Mouse (Mus musculus): ENCODE data around the gene Gm20388.
"Not testable (repeated sequence)": the region's sequence is repeated elsewhere in the genome, so short reads cannot be mapped to it uniquely, and the experiment has no call there.

The Gm20388 gene

DNA sequence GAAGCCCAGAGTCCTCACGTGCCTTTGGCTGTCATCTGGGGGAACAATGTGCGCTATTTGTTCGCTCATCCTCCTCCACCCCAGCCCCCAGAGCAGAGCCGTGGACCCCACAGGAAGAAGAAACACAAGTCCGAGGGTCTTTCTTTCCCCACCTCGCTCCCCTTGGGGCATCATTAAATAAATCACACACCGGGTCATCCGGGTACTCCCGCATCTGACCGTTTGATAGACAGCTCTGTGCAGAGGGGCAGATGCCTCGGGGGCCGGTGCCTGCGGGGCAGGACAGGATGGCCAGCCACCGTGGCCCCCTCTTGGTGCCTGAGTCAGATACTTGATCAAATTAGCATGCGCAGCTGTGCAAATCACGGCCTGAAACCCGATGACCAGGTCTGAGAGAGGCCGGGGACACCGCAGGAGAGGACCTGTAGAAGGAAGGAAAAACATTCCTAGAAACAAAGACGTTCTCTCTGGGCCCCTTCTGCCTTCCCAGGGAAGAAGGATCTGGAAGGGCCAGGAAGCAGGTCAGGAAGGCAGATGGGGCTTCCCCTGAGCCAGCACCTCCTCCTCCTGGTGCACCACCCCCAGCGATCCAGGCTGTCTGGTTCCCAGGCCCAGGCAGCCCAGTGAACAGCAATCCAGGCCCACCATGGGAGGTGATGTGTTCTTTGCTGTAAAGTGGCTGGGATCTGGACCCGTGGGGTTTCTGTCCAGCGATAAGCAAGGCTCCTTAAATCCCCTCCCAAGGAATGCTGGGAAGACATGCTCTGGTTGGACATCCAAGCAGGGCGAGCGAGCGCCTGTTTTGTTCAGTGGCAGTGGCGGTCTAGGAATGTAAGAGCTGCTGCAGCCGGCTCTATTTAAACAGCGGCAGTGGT, 1383.8 kb downstream of the Gm20388 start:
- DNase-seq, result no peak

DNA sequence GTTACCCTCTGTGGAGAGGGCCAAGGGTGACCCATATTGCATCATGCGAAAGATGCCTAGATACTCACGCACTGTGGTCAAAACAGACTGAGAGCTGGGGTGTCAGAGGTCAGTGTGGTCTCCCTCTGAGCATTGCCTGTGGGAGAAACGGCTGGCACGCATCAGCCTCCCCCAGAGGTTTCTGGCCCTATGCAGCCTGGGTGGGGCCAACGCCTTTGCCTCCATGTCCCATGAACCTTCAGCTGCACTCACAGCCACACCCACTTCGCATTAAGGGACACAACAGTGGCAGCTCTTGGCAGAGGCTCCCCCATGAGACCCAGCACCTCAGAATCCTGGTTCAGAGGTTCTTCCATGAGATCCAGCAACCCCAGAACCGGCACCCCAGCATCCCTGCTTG, 1385.4 kb downstream of the Gm20388 start:
- no peak for DNase-seq

DNA sequence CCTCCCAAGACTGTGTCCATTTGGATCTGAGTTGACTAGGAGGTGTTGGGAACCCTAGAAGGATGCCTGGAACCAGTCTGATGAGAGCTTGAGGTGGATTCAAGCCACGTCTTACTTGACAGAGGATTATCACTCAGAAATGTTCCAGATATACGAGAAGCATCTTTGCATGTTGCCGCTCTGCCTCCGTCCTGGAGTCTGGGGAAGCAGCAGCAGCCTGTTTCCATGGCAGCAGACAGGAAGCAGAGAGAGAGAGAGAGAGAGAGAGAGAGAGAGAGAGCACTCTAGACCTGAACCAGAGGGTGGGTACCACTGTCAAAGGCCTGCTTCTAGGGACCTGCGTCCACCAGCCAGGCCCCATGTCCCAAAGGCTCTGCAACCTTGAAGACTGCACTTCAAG, 1386.0 kb downstream of the Gm20388 start:
- no peak for DNase-seq

DNA sequence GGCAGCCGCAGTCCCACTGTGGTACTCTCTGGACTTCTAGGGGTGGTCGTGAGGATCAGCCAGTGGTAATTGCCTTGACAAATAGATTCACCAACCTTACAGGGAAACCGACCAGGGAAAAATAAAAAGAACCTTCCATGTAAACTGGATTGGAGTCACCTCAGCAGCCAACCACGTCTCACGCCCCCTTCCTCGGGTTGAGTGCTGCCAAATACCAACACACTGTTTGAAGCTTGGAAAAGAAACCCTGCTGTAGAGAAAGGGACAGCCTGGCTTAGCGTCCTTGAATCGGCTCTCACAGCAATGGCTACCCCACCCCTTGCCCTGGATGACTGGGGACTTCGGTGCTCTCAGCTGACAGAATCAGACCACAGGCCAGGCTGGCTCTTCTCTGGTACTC, 1386.7 kb downstream of the Gm20388 start:
- DNase-seq, result no peak

DNA sequence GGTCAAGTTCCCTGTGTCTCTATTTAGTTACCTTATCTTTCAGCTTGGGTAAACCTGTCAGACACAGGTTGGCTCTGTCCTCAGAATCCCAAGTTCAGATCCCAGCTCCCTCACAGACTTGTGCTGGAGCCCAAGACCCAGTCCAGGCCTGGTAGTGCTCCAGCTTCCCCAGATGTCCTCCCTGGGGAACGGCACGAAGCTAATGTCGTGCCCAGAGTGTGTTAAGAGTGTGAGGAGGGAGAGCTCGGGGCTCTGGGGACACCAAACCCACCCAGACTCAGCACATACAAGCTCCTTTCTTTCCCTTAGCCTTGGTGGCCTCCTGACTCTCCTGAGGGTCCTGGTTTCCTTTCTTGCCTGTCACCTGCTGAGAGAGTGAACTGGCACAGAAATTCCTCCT, 1389.4 kb downstream of the Gm20388 start:
- no peak for DNase-seq

DNA sequence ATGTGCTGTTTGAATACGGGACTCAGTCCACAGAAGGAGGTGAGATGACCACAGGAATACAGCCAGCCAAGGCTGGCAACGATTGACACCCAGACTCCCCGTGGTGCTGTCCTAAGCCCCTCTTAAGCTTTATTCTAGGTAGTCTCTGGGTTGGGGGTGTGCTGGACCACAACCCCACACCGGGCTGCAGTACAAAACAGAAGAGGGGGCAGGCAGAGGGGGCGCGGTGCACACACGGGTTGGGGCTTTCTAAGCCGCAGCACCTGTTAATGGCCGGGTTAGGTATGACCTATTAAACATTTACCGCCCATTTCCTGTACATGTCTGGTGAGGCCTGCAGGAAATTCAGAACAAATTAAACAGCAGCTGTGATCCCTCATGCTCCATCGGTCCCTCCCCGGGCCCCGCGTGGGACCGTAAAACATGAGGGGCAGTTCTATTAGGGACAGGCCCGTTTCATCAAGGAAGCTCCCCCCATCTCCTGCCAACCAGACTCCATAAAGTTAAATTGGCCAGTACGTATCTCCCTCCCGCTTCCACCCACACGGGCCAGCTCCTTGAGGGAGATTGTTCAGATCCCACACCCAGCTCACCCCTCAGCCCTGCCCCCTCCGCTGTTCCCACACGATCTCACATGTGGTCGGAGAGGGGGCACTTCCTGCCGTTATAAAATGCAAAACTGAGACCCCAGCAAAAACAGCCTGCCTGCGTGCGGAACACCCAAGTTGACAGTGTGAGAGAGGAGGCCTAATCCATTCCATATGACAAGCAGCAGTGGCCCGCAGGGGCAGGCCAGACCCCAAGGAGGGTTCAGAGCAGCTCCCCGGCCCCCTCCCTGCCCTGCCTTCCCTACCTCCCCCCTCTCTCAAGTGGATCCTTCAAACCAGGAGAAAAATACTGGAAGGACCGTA, 1390.1 kb downstream of the Gm20388 start:
- DNase-seq, result no peak

DNA sequence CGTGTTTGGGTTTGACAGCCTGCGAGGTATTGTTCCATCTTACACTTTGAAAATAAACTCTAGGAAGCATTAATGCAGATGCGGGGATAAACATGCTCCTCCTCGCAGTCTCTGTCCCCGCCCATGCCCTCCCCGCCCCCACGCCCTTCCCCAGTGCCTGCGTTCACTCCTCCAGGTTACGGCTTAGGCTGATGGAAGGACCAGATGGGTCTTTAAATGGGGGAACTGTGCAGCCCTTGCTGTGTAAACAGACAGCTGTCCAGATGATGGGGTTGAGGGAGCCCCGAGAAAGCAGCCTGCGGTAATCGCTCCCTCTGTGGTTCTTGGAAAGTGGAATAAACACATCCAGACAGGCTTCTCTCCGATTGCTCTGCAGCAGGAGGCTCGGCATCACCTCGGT, 1390.8 kb downstream of the Gm20388 start:
- no peak for DNase-seq

DNA sequence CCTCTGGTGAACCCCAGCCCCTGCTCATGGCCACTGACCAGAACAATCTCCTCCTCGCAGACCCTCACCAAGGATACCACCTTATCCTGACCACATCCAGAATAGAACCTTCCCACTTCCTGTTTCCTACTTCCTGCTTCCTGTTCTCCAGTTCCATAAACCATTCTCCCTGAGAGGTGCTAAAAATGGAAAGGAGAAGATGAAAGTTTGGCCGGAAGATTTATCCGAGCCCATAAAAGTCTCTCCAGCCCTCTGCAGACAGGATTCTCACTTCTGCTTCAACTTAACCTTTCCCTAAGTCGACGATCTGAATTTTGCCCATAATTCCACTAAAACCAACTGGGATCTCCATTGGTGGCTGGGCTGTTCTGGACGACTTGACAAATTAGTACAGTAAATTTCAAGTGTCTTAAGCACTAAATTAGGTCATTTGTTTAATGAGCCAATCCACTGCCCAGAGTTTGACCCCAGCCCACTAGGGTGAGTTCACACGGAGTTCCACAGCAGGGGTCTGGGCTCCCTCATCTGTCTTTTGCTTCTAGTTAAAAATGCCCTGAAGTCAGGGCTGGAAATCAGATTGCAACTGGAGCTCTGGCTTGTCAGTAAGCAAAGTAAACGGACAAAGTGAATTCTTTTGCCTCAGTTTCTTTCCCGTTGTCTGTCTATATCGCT, 1391.5 kb downstream of the Gm20388 start:
- no peak for DNase-seq

DNA sequence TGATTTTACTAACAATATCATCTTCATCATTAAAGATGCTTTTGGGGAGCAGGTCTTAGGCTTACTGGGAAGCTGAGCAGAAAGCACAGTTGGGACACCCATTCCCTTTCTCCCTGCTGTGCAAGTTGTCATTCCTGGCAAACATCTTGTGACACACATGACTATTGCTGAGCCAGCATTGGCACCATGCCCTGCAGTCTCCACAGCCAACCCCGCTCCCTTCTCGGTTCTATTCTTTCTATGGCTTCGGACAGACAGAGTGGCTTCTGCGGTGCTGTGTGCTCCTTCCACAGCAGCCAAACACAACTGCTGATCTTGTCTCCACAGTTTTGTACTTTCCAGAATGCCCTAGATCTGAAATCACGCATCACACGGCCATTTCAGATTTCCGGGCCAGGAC, 1397.1 kb downstream of the Gm20388 start:
- no peak for DNase-seq

DNA sequence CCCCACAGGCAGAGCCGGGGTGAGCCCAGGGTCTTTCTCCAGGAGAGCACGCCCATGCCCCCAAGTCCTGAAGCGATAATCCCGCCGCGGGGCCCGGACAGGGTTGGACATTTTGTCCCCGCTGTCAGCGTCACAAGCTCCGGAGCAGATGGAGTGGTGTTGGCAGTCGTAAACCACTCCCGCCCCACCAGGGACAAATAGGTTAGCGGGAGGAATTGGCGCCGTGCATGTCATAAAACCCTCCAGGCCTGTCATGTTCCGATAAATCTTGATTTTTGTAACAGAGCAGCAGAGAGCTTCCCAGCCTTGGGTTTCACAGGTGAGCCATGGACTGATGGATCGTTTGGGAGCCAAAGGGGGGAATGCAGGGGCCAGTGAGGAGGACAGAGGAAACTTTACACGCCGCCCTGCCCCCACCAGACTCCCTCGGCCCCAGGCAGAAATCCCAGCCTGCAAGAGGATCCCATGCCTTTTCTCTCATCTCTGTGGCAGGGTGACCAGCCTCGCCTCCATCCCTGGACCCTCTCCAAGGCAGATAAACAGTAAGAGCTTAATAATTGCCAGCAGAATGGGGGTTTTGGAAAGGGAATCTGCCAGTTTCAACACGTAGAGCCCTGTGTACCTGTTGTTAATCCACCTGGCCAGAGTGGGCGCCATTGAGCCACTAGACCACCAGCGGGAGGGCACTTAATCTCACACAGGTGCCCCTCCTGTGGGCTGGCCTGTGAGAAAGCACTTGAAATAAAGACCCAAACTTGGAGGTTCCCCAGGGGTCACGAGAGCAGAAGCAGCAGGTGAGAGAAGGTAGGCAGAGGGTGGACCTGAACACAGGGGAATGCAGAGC, 1400.6 kb downstream of the Gm20388 start:
- peak; percentile 33 for DNase-seq

DNA sequence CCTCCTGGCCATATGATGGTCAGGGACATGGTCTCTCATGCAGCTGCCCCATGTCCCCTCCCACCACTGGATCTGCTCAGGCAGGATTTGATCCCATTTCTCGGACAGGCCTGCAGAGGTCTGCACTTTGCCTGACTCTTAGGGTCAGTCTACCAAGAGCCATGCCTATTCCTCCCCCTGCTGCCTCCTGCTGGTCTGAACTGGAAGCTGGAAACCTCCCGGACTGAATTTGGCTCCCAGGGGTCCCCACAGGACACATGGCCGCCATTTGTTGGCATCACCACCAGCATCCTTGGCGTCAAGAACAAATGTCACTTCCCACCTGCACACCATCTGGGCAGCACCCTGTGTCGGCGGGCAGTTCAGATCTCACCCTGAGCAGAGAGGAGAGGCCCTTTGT, 1402.8 kb downstream of the Gm20388 start:
- no peak for DNase-seq

DNA sequence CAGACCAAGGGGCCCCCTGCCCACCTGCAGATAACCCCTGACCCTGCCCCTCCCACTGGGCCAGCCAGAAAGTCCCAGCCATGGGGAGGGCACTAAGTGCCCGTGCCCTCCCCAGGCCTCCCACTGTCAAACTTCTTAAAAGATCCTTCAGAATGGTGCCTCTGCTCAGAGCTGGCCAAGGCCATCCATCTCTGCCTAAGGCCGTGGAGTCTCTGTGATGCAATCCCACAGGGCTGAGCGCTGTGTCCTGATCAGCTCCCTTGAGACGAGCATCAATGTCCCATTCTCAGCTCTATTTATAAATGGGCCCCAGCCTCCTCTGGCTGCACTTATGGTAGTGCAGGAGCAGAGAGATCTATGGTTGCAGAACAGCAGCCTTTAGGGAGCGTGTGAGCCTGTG, 1403.4 kb downstream of the Gm20388 start:
- no peak for DNase-seq

DNA sequence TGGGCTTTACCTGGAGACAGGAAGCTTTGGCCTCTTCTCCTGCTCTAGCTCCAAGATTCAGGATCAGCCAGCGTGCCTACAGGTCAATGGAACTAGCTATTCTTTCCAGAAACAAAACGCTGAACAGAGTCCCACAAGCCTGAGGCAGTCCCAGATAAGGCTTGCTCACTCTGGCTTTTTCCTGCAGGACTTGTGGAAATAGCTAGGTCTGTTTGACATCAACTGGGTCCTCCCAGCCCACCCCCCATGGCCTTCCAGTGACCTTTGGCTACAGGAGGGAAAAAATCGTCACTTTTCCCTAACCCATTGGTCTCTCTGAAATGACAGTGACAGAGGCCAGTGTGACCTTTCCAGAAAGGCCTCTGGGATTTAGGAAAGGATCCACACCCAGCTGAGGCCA, 1404.9 kb downstream of the Gm20388 start:
- DNase-seq, result no peak

DNA sequence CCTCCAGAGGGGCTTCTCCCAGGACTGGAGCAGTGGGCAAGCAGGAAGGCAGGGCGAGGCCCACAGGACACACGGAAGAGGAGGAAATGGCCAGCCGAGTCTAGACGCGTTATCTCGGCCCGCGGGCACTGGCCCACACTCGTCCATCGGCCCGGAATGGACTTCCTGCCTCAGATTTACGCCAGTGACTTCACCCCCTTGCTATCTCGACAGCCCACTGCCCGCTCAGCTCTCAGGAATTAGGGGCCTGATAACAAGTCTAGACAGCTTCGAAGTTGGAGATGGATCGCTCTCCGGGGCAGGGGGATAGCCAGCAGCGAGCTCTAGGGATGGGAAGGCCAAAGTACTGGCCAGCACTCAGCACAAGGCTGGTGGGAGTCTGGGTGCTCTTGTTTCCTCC, 1405.4 kb downstream of the Gm20388 start:
- no peak for DNase-seq

DNA sequence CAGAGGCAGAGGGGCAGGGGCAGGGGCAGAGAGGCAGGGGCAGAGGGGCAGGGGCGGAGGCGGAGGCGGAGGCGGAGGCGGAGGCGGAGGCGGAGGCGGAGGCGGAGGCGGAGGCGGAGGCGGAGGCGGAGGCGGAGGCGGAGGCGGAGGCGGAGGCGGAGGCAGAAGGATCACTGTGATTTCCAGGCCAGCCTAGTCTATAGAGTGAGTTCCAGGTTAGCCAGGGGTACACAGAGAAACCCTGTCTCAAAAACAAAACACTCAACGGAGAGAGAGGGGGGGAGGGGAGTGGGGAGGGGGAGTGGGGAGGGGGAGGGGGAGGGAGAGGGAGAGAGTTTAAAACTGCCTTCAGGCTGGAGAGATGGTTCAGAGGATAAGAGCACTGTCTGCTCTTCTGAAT, 1408.1 kb downstream of the Gm20388 start:
- DNase-seq, result not testable (repeated sequence)

DNA sequence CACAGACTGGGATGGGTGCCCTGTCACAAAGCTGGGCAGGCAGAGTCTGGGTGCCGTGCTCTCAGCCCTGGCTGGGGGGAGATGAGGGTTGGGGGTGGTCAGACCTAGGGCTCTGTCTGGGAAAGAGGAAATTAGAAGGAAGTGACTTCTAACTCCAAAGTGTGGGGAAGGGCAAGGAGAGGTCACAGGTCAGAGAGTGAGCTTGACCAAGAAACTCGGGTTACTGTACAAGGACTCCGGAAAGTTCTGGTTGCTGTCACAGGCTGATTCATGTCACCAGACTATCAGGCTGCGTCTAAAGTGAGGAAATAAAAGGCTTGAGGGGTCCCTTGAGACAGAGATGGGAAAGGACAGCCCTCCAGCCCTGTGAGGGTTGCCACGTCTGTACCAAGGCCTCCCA, 1408.8 kb downstream of the Gm20388 start:
- no peak for DNase-seq

DNA sequence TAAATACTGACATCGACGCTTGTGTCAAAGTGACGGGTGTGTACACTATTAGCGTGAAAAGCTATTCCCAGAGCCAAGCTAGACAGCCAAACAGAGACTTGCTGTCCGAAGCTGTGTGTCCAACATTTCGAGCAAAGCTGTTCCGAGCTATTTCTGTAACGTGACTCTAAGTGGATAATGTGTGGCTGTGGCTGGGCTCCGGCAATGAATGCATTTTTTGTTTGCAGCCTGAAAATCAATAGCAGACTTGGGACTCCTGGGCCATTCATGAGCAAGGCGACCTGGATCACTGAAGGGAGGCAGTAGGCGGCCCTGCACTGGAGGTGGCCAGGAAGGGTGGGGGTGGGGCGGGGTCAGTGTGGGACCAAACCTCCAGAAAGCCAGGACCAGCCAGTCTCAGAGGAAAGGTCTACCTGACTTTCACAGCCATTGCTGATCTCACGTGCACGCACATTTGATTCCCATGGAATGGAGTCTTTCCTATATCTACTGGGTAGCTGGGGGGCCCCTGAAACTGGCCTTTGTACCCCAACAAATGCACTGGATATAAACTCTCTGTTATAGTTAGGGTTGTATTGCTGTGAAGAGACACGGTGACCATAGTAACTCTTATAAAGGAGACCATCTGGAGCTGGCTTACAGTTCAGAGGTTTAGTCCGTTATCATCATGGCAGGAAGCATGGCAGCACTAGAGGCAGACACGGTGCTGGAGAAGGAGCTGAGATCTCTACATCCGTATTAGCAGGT, 1415.7 kb downstream of the Gm20388 start:
- no peak for DNase-seq

DNA sequence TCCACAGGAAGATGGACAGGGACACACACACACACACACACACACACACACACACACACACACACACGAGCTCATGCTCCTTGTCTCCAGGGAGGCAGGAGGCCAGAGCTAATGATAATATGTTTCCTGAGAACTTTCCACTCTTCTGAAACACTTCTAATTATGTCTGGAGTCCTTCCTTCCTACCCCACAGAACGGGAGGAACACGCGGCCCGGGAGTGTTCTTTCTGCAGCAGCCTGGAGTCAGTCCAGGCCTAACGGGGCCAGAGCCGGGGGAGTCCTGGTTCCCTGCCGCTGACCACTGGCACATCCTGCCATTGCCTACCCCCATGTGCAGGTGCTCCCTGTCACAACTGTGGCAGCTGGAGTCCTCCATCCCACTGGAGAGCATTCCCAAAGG, 1421.8 kb downstream of the Gm20388 start:
- no peak for DNase-seq

DNA sequence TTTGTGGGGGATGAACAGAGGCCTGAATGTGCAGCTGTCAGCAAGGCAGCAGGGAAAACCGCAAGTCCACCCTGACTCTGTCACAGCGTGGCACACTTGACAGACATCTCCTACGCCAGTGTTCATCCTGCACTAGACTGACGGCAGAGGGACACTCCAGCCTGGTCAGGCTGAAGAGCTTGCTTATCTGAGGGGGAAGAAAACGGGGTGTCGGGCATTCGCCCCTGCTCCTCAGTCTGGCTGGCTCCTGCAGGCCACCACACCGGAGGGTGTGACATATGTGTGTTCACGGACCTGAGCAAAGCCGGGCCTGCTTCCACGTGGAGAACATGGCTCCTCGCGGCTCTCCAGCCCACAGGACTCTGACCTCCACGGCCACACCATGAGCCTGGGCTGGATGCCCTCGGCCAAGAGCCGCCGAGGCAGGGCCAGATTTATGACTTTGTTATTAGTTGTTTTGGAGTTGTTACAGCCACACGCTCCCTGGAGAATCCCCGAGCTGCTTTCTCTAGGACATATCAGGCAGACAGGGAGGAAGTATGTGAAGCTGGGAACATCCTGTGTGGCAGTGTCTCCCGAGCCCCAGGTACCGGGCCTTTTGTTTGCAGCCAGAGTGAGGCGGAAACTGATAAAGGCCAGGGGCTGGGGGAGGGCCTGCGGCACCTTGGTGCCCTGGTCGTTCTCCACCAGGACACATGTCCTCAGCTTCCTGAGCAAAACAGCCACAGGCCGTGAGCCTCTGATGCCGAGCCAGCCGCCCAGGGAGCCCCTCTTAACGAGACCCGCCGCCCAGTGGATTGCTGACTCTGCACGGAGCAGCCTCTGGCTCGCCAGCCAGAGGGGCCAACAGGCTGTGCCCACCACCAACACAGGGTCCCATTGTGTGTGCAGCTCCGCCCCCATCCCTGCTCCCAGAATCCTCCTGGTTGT, 1424.1 kb downstream of the Gm20388 start:
- no peak for DNase-seq

DNA sequence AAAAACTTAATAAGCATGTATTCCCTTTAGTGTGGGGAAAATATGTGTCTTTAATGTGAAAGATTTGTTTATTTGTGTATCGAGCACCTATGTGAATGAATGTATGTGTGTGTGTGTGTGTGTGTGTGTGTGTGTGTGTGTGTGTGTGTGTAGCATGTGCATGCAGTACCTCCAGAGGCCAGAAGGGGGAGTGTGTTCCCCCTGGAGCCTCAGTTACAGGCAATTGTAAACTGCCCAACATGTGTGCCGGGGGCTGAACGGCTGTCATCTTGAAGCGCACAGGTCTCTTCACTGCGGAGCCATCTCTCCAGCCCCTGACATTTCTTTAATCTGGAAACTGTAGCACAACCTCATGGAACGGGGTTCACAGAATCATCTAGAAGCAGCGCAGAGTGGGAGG, 1425.0 kb downstream of the Gm20388 start:
- no peak for DNase-seq

DNA sequence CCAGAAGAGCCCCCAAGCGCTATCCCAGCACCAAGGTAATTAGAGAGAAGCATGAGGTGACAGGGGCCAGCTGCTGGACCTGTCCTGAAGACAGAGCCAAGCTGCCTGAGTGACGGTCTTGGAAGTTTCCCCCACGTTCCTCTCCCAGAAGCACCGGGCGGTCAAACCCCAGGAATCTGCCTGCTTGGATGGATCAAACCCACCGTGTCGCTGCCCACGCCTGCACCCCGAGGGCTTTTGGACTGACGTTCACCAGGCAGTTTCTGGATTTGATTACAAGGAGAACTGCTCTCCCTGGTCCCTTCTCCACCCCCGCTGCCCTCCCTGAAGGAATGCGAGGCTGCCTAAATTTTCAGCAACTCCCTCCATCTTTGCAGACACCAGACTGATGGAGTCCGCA, 1432.3 kb downstream of the Gm20388 start:
- no peak for DNase-seq
